Mouse (Mus musculus): ENCODE results near the gene Ch25h.

Gene Ch25h

DNA sequence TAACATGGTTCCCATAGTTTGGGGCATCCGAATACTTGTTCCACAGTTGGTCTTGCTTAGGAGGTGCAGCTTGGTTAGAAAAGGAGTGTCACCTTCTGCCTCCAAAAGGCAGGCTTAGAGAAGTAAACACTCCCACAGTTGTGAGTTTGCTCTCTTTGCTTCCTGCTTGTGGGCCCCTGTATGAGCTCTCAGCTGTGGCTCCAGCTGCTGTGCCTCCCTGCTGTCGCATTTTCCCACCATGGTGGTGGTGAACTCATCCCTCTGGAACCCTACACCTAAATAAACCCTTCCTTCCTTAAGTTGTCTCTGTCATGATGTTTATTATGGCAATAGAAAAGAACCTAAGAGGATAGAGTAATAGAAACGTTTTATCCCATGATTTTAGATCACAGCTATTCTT is 6.2 kb downstream of the Ch25h start:
- DNase-seq (ENCODE audit: low spot score in 2 of 2): no peak

DNA sequence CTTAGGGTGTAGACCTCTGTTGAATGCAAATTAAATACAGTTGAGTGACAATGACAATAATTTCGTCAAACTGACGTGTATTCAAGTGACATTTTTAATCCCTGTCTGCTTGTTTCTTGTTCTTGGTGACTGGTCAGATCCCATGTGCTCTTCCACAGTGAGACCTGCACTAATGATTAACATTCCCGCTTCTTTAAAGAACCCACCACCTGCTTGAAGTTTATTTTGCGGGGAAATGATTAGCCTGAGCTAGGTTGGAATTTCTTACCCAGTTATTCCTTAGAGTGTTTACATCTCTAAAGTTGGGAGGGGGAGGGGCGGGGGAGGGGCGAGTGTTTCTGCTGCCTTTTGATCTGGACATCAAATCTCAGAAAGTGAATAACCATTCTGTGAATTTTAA is 6.7 kb downstream of the Ch25h start:
- DNase-seq (ENCODE audit: low spot score in 2 of 2): no peak

DNA sequence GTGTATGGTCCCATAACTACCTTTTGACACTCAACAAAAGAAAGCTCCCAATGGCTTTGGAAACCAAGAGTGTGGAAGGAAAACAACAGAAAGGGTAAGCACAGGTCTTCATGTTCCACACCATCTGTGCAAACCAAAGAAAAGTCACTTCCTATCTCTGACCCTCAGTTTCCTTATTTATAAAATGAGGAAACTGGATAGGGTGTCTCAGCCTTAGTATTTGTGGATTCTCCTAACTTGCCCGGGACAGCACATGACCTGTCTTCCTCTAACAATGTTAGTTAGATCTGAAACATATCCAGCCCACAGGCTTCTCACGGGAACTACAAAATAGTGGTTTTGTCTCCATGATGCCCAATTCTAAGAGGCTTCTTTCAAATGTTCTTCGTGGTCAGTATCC is 10.5 kb downstream of the Ch25h start:
- DNase-seq (ENCODE audit: low spot score in 2 of 2): no peak

DNA sequence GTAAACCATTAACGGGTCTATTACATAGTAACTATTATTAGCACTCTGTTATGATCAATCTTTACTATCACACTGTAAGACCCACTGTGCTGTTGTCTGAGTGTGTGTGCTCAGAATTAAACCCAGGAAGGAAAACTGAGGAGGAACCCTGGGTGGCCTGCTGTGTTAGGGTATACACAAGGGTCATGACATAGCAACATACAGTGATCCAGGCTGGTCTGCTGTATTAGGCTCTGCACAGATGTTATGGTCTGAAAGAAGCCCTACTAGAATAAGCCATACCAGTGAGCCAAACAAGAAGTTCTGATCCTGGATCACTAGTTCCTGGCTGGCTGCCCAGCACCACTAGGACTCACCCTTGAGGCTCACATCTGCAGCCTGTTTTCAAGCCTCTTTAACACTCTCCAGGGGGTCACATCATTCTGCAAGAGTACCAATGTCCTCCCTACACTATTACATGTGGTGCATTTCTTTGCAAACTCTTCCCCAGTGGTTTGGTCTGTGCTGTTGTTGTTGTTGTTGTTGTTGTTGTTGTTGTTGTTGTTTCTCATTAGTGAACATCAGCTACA is 13.4 kb downstream of the Ch25h start:
- no peak for DNase-seq (ENCODE audit: low spot score in 2 of 2)

GRCm38 (mm10) chr19:34450784-34451370 is 24.1 kb downstream of the Ch25h start:
- DNase-seq (ENCODE audit: low spot score in 2 of 2): no peak

GRCm38 (mm10) chr19:34448851-34449250 is 26.1 kb downstream of the Ch25h start:
- DNase-seq (ENCODE audit: low spot score in 2 of 2): no peak

DNA sequence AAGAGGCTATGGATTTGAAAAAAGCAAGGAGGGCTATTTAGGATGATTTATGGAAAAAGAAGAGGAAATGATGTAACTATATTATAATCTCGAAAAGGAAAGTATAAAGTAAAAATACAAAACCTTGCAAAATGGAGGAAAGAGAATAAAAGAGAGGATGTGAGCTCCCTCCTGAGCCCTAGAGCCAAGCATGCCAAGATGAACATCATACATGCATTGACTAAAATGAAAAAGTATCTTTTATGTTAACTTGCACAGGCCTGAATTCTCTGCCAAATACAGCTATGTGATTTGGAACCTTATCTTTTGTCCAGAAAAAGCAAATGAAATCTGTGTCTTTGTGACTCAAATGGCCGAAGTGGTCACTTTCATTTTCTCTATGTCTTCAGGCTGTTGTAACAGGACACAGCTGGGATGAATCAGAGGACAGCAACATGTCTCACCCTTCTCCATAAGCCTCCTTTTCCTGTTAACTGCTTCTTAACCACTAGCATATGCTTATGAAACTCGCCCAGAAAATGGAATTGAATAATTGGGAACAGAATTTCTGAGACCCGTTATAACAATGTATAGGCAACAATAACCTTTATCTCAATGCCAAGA is 29.5 kb downstream of the Ch25h start:
- no peak for DNase-seq (ENCODE audit: low spot score in 2 of 2)

GRCm38 (mm10) chr19:34444785-34445184 is 30.2 kb downstream of the Ch25h start:
- DNase-seq (ENCODE audit: low spot score in 2 of 2): no peak

DNA sequence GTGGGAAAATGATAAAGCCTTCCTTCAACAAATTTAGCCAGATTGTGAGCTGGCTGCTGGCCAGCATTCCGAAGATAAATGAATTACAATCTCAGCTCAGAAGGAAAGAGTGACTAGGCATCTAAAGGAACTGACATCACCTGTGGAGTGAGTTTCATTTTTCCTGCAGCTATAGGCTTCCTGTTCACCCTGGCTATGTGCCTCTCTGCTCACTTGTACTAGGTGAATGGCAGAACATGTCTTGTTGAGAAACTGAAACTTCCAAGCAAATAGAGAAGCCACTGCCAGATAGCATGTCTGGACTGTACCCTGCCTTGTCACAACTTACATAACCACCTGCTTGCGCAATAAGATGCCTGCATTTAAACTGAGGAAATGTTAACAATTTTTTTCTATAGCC is 33.0 kb downstream of the Ch25h start:
- no peak for DNase-seq (ENCODE audit: low spot score in 2 of 2)

DNA sequence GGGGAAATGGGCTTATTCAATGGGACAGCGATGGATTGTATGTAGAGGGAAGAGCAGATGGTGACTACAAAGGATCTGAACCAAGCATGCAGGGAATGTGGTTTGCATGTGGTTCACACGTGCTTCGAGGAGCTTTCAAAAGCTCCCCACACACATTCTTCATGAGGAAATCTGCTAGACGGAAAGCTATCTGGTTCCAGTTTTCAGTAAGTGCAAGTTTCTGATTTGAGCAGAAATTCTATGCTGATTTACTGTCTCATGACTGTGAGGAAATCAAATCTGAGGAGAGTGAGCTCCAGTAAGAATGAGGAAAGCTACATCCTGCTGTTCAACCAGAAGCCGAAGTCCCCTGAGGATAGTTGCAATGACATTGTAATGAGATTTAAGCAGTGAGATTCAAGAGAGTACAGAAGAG is 39.8 kb downstream of the Ch25h start:
- DNase-seq (ENCODE audit: low spot score in 2 of 2): no peak

DNA sequence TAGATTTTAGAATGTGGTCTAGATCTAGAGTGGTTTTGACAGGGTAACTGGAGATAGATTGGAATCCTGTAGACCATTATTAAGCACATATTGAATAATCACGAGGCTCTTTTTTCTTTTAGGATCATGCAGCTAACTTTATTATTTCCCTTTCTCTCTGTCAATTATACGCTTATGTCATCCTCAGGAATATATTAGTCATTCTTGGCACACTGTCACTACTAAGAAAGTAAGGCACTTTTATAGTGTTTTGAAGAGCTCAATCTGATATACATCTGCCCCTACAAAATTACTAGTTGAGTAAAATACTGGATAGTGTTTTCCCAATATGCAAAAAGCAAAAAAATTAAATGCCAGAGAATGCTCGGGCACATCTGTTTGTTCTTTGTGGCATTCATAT is 43.6 kb downstream of the Ch25h start:
- no peak for DNase-seq (ENCODE audit: low spot score in 2 of 2)

DNA sequence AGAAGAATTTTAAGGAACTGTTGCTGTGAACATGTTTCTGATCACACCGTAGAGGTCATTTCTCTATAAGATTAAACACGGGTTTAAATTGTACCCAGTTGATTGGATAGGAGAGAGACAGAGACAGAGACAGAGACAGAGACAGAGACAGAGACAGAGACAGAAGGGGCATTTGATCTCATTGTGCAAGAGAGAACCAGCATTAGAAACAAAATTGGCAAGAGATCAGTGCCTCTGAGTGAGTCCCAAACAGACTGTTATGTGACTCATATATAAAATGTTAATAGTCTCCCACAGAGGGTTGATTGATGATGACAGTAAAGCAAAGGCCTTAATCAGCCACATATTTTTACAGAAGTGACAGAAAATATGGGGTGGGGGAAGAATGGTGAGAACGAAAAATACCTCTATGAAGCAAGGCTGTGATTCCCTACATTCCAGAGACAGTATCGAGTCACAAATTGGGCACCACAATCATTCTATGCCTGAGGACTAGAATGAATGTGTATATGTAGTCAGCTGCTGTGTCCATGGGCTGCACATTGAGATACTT is 51.1 kb downstream of the Ch25h start:
- no peak for DNase-seq (ENCODE audit: low spot score in 2 of 2)

All from frontal cortex, postnatal 10 days (tissue).